In the genomic region with DNA sequence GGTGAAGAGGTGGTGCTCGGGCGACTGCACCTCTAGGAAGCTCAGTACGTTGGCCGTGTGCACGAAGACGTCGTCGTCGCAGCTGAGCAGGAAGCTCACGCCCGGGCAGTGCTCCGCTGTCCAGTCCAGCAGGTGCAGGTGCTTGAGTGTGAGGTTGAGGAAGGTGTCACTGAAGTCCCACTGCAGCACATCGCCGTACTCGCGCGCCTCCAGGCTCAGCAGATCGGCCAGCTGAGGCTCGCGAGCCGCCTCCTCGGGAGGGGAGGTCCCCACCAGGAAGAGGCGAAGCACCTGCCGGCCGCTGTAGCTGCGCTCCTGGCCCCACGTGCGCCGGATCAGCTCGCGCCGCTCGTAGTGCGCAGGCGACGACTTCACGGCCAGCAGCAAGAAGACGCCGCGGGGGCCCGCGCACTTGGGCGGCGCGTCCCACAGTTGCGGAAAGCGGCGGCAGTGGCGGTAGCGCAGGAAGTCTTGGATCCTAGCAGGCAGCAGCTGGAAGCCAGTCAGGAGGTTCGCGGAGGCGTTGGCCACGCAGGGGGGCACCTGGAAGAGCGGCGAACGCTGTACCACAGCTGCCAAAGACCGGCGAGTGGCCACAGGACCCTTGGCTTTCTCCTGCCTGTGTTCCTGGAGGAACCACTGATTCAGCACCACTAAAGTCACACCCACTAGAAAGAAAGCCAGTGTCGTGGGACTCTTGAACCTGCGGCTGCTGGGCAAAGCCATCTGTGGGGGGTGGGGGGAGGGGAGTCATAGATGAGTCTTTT, we compare ENCODE assay signal across 8 mouse cellular contexts. TPM values are rescaled to one million over a fixed set of nuclear protein-coding genes. Genes with fewer than 3 reads are reported as not detected.
DNase-seq lines count a peak whose midpoint lies in the region; ATAC-seq lines count a peak whose summit lies in the region.

No protein-coding gene starts in this region.

- H3K27ac ChIP-seq in heart, embryonic 10.5 days = peak overlapping the region; percentile 31; the same call in 1 of the 2 replicates
- H3K27ac ChIP-seq in hindbrain, embryonic 16.5 days (ENCODE audit: low read depth, low read length) = no peak overlapping the region

- WGBS in heart, embryonic 10.5 days = 3% methylated on average over 61 of the region's 61 CpGs
- 1% methylated on average over 58 of the region's 61 CpGs for WGBS in hindbrain, embryonic 16.5 days

- H3K4me1 ChIP-seq in heart, embryonic 10.5 days = peaks cover 25% of the 10 kb centered on the region
- H3K4me1 ChIP-seq in hindbrain, embryonic 16.5 days (ENCODE audit: control insufficient read depth, insufficient read depth, low read depth, low read length) = peaks cover 15% of the 10 kb centered on the region
- peaks cover 54% of the 10 kb centered on the region for H3K4me1 ChIP-seq in megakaryocyte, embryonic 14.5 days

- no peaks in the 10 kb centered on the region for H3K9me3 ChIP-seq in heart, embryonic 10.5 days
- no peaks in the 10 kb centered on the region for H3K9me3 ChIP-seq in hindbrain, embryonic 16.5 days (ENCODE audit: control insufficient read depth, low read length)
- H3K9me3 ChIP-seq in megakaryocyte, embryonic 14.5 days = no peaks in the 10 kb centered on the region

- H3K4me2 ChIP-seq in hindbrain, embryonic 16.5 days (ENCODE audit: low read length) = peak overlapping the region; percentile 97

- H3K9ac ChIP-seq in hindbrain, embryonic 16.5 days (ENCODE audit: low read depth, low read length) = peak overlapping the region; percentile 60

- peak; percentile 75 for DNase-seq in heart, embryonic 10.5 days (ENCODE audit: low spot score)
- DNase-seq in heart, adult 18-20 months = no peak
- DNase-seq in thymus, adult 18-20 months = peak; percentile 43 to 47
- no peak for DNase-seq in gastrocnemius, postnatal 25 days

- ATAC-seq in CD4-positive, CD25-positive, alpha-beta regulatory T cell, adult 4 months = peak; percentile 72
- peak; percentile 23 for ATAC-seq in common myeloid progenitor, adult 5-6 weeks (replicated peaks; ENCODE audit: low read depth, poor library complexity, severe bottlenecking)
- peak; percentile 80 for ATAC-seq in hindbrain, embryonic 16.5 days

- peaks cover 60% of the 10 kb centered on the region for H3K27me3 ChIP-seq in heart, embryonic 10.5 days (ENCODE audit: insufficient read depth, poor library complexity, severe bottlenecking)
- peaks cover 29% of the 10 kb centered on the region for H3K27me3 ChIP-seq in hindbrain, embryonic 16.5 days (replicated peaks; ENCODE audit: control insufficient read depth, insufficient read depth, low read length)
- H3K27me3 ChIP-seq in megakaryocyte, embryonic 14.5 days (replicated peaks) = peaks cover 61% of the 10 kb centered on the region

- H3K36me3 ChIP-seq in heart, embryonic 10.5 days = no peaks in the 10 kb centered on the region
- no peaks in the 10 kb centered on the region for H3K36me3 ChIP-seq in hindbrain, embryonic 16.5 days (ENCODE audit: control insufficient read depth, insufficient read depth, low read length)
- no peaks in the 10 kb centered on the region for H3K36me3 ChIP-seq in megakaryocyte, embryonic 14.5 days (replicated peaks; ENCODE audit: low read length)

- H3K4me3 ChIP-seq in heart, embryonic 10.5 days = peak overlapping the region; percentile 60
- H3K4me3 ChIP-seq in hindbrain, embryonic 16.5 days (ENCODE audit: low read length) = peak overlapping the region; percentile 53
- peak overlapping the region; percentile 93 for H3K4me3 ChIP-seq in megakaryocyte, embryonic 14.5 days (replicated peaks)

RNA-seq across cellular contexts. Expression of a gene that starts 5.1 kb away (rescaled TPM):
- 0.06 TPM in 1 of 2 replicates, not detected in the other for polyA plus RNA-seq in heart, embryonic 10.5 days (2016; fragmentation: Nextera tagmentation; extraction: Ambion mirVana)
- total RNA-seq in heart, adult 18-20 months (2021) = not detected
- polyA plus RNA-seq in CD4-positive, CD25-positive, alpha-beta regulatory T cell, adult 4 months (2017; shearing (Covaris generic)) = not detected
- total RNA-seq in common myeloid progenitor, adult 5-6 weeks (2017) = 0.87 TPM in 1 of 2 replicates, not detected in the other
- 0.55 and 0.78 TPM in 2 replicates for polyA plus RNA-seq in hindbrain, embryonic 16.5 days (2015; fragmentation: Nextera tagmentation; extraction: Ambion mirVana)
- polyA plus RNA-seq in megakaryocyte, embryonic 14.5 days (2012; ENCODE audit: insufficient read depth, low replicate concordance) = not detected in 2 replicates
- total RNA-seq in gastrocnemius, postnatal 25 days (2021) = not detected

RNA-seq across cellular contexts. Expression of a gene that starts 16.1 kb away (rescaled TPM):
- polyA plus RNA-seq in heart, embryonic 10.5 days (2016; fragmentation: Nextera tagmentation; extraction: Ambion mirVana) = 9.4 and 11.0 TPM in 2 replicates
- 1 to 10 TPM; 1.4 to 3.0 TPM for total RNA-seq in heart, adult 18-20 months (2021)
- polyA plus RNA-seq in CD4-positive, CD25-positive, alpha-beta regulatory T cell, adult 4 months (2017; shearing (Covaris generic)) = 1 to 10 TPM in 1 of 2 experiments, under 1 TPM in 1; 0.90 to 1.5 TPM
- 10.6 and 15.1 TPM in 2 replicates for total RNA-seq in common myeloid progenitor, adult 5-6 weeks (2017)
- 27.3 and 31.4 TPM in 2 replicates for polyA plus RNA-seq in hindbrain, embryonic 16.5 days (2015; fragmentation: Nextera tagmentation; extraction: Ambion mirVana)
- polyA plus RNA-seq in megakaryocyte, embryonic 14.5 days (2012; ENCODE audit: insufficient read depth, low replicate concordance) = 38.7 and 73.9 TPM in 2 replicates
- total RNA-seq in gastrocnemius, postnatal 25 days (2021) = 1 to 10 TPM; 1.6 to 2.4 TPM

RNA-seq across cellular contexts. Expression of a gene that starts 48.9 kb away (rescaled TPM):
- 0.33 TPM in 2 replicates for polyA plus RNA-seq in heart, embryonic 10.5 days (2016; fragmentation: Nextera tagmentation; extraction: Ambion mirVana)
- total RNA-seq in heart, adult 18-20 months (2021) = not detected
- not detected for polyA plus RNA-seq in CD4-positive, CD25-positive, alpha-beta regulatory T cell, adult 4 months (2017; shearing (Covaris generic))
- 0.23 TPM in 1 of 2 replicates, not detected in the other for total RNA-seq in common myeloid progenitor, adult 5-6 weeks (2017)
- polyA plus RNA-seq in hindbrain, embryonic 16.5 days (2015; fragmentation: Nextera tagmentation; extraction: Ambion mirVana) = 0.34 and 0.37 TPM in 2 replicates
- 0.29 TPM in 1 of 2 replicates, not detected in the other for polyA plus RNA-seq in megakaryocyte, embryonic 14.5 days (2012; ENCODE audit: insufficient read depth, low replicate concordance)
- under 1 TPM in 1 of 2 experiments, not detected in 1; 0.11 TPM for total RNA-seq in gastrocnemius, postnatal 25 days (2021)

Comparison
In these comparisons a context has a peak if more than half of its experiments do, and no peak if none do; other contexts are left out.
1. DNase-seq: peak in heart, embryonic 10.5 days (single experiment) and thymus, adult 18-20 months (2 of 2); none in heart, adult 18-20 months (0 of 2) and gastrocnemius, postnatal 25 days (single experiment).
2. ATAC-seq: peak in every context shown above with its lines; median percentile 80 in hindbrain, embryonic 16.5 days; 72 in CD4-positive, CD25-positive, alpha-beta regulatory T cell, adult 4 months; 23 in common myeloid progenitor, adult 5-6 weeks.
3. Peak in every context shown above with its lines, with median percentiles within 50 percentile points of each other: H3K4me3 ChIP-seq.